Mouse (Mus musculus): ENCODE measurements around the gene Chst11. TPM values are rescaled to one million over a fixed set of nuclear protein-coding genes. Genes with fewer than 3 reads are reported as not detected.

The Chst11 gene
- polyA plus RNA-seq, 1 experiment from 2014 or later = 1.2 TPM

GRCm38 (mm10) chr10:83228626-83229025, 243.3 kb downstream of the Chst11 start:
- no peak for ATAC-seq (ENCODE audit: low read depth)
- Histone ChIP-seq H3K36me3 (ENCODE audit: control insufficient read depth, insufficient read depth, low read length) (no peaks in the 10 kb centered on the region), H3K27me3 (ENCODE audit: control insufficient read depth, insufficient read depth, low read depth, low read length) (no peaks in the 10 kb centered on the region), H3K9ac (ENCODE audit: low read length) (no peak overlapping the region), H3K4me2 (ENCODE audit: low read depth, low read length) (no peak overlapping the region), H3K4me1 (replicated peaks; ENCODE audit: control insufficient read depth, insufficient read depth, low read length) (no peaks in the 10 kb centered on the region), H3K27ac (ENCODE audit: low read length) (no peak overlapping the region), H3K9me3 (ENCODE audit: control insufficient read depth, low read length) (no peaks in the 10 kb centered on the region), H3K4me3 (ENCODE audit: low read length) (no peak overlapping the region)
- WGBS = 42% methylated on average over 4 of the region's 4 CpGs

- Histone ChIP-seq H3K27ac (ENCODE audit: low read length) (no peak overlapping the region), H3K4me2 (ENCODE audit: low read depth, low read length) (no peak overlapping the region), H3K27me3 (ENCODE audit: control insufficient read depth, insufficient read depth, low read depth, low read length) (no peaks in the 10 kb centered on the region), H3K36me3 (ENCODE audit: control insufficient read depth, insufficient read depth, low read length) (no peaks in the 10 kb centered on the region), H3K9me3 (ENCODE audit: control insufficient read depth, low read length) (no peaks in the 10 kb centered on the region), H3K9ac (ENCODE audit: low read length) (no peak overlapping the region), H3K4me3 (ENCODE audit: low read length) (no peak overlapping the region), H3K4me1 (replicated peaks; ENCODE audit: control insufficient read depth, insufficient read depth, low read length) (peaks cover 4% of the 10 kb centered on the region; the same call in 1 of the 2 replicates)
- 63% methylated on average over 3 of the region's 3 CpGs for WGBS
- ATAC-seq (ENCODE audit: low read depth) = no peak
Measured at GRCm38 (mm10) chr10:83233967-83234366, 248.7 kb downstream of the Chst11 start.

- Histone ChIP-seq H3K9ac (ENCODE audit: low read length) (no peak overlapping the region), H3K4me1 (replicated peaks; ENCODE audit: control insufficient read depth, insufficient read depth, low read length) (peaks cover 4% of the 10 kb centered on the region; the same call in 1 of the 2 replicates), H3K4me2 (ENCODE audit: low read depth, low read length) (no peak overlapping the region), H3K27me3 (ENCODE audit: control insufficient read depth, insufficient read depth, low read depth, low read length) (no peaks in the 10 kb centered on the region), H3K9me3 (ENCODE audit: control insufficient read depth, low read length) (no peaks in the 10 kb centered on the region), H3K27ac (ENCODE audit: low read length) (no peak overlapping the region), H3K4me3 (ENCODE audit: low read length) (no peak overlapping the region), H3K36me3 (ENCODE audit: control insufficient read depth, insufficient read depth, low read length) (no peaks in the 10 kb centered on the region)
- no peak for ATAC-seq (ENCODE audit: low read depth)
- 40% methylated on average over 4 of the region's 4 CpGs for WGBS
Measured at GRCm38 (mm10) chr10:83234391-83234790, 249.1 kb downstream of the Chst11 start.

- H3K4me1 ChIP-seq (replicated peaks; ENCODE audit: control insufficient read depth, insufficient read depth, low read length) = peaks cover 3% of the 10 kb centered on the region
- H3K4me2 ChIP-seq (ENCODE audit: low read depth, low read length) = no peak overlapping the region; the same call in 1 of the 2 replicates
- 21% methylated on average over 11 of the region's 11 CpGs for WGBS
- H3K27ac ChIP-seq (ENCODE audit: low read length) = no peak overlapping the region
- ATAC-seq (ENCODE audit: low read depth) = 0 out of 2 replicates have a peak, but pooled peaks have one; percentile 47
- H3K9me3 ChIP-seq (ENCODE audit: control insufficient read depth, low read length) = no peaks in the 10 kb centered on the region
- no peaks in the 10 kb centered on the region for H3K36me3 ChIP-seq (ENCODE audit: control insufficient read depth, insufficient read depth, low read length)
- H3K27me3 ChIP-seq (ENCODE audit: control insufficient read depth, insufficient read depth, low read depth, low read length) = no peaks in the 10 kb centered on the region
- H3K4me3 ChIP-seq (ENCODE audit: low read length) = no peak overlapping the region
- H3K9ac ChIP-seq (ENCODE audit: low read length) = no peak overlapping the region
Measured at GRCm38 (mm10) chr10:83242106-83242686, 256.9 kb downstream of the Chst11 start.

- no peak overlapping the region for H3K27ac ChIP-seq (ENCODE audit: low read length)
- WGBS = 50% methylated on average over 6 of the region's 6 CpGs
- H3K4me3 ChIP-seq (ENCODE audit: low read length) = no peak overlapping the region
- H3K9me3 ChIP-seq (ENCODE audit: control insufficient read depth, low read length) = no peaks in the 10 kb centered on the region
- no peaks in the 10 kb centered on the region for H3K36me3 ChIP-seq (ENCODE audit: control insufficient read depth, insufficient read depth, low read length)
- peaks cover 3% of the 10 kb centered on the region for H3K4me1 ChIP-seq (replicated peaks; ENCODE audit: control insufficient read depth, insufficient read depth, low read length)
- H3K9ac ChIP-seq (ENCODE audit: low read length) = no peak overlapping the region
- H3K4me2 ChIP-seq (ENCODE audit: low read depth, low read length) = no peak overlapping the region
- ATAC-seq (ENCODE audit: low read depth) = no peak
- H3K27me3 ChIP-seq (ENCODE audit: control insufficient read depth, insufficient read depth, low read depth, low read length) = no peaks in the 10 kb centered on the region
Measured at GRCm38 (mm10) chr10:83244131-83244530, 258.8 kb downstream of the Chst11 start.

Other genes with a start within 250 kb of the Chst11 start
- gene Nfyb, start 221.4 kb upstream of the Chst11 start, polyA plus RNA-seq (2015; fragmentation: Nextera tagmentation; extraction: Ambion mirVana) = 43.5 and 48.0 TPM in 2 replicates
- gene Txnrd1, start 151.5 kb upstream of the Chst11 start, polyA plus RNA-seq (2015; fragmentation: Nextera tagmentation; extraction: Ambion mirVana) = 92.6 and 102 TPM in 2 replicates
- 0.23 and 0.26 TPM in 2 replicates for gene Eid3, start 118.9 kb upstream of the Chst11 start, polyA plus RNA-seq (2015; fragmentation: Nextera tagmentation; extraction: Ambion mirVana)